Mouse (Mus musculus): ENCODE measurements around the gene Scarb1.

GRCm38 (mm10) chr5:125304245-125304856, 36.5 kb downstream of the Scarb1 start:
- TF ChIP-seq CTCF (IDR thresholded peaks at IDR 0.05; ENCODE audit: low read depth, low read length) (no peak), POLR2A (IDR thresholded peaks at IDR 0.05; ENCODE audit: insufficient read depth, low read length) (no peak), EP300 (IDR thresholded peaks at IDR 0.05; ENCODE audit: insufficient read depth, low read depth, low read length) (no peak)
